Mouse (Mus musculus) gastrocnemius, postnatal 4 days (tissue): ENCODE measurements around the gene Nop2. TPM values are rescaled to one million over a fixed set of nuclear protein-coding genes. Genes with fewer than 3 reads are reported as not detected.
A peak's percentile ranks its signal among the peaks of the same experiment; 100 is the strongest.

Source experiments
- DNase-seq, 2 experiments: peaks; one replicate each; pipeline ENCODE4 v3.0.0; 2021 to 2022; ENCODE audit warnings: low spot score in 2 of 2, mixed read lengths in 2 of 2
- microRNA-seq: library from miRNA; unstranded; fragments of <30 nt; microRNA quantifications from one replicate; pipeline ENCODE4 v1.2.0, GENCODE M21; 2021
- total RNA-seq, 2 experiments: library from RNA; stranded (reverse); gene quantifications; 2 replicates each; pipeline ENCODE4 v1.2.3; 2021

Gene Nop2
- total RNA-seq, 2 experiments from 2014 or later, result 26.7 to 28.5 TPM

GRCm38 (mm10) chr6:125166861-125167650, 35.3 kb downstream of the Nop2 start:
- DNase-seq, result peak in 1 of 2 experiments; percentile 62

GRCm38 (mm10) chr6:125168086-125168485, 36.4 kb downstream of the Nop2 start:
- DNase-seq, result no peak

GRCm38 (mm10) chr6:125170194-125170593, 38.5 kb downstream of the Nop2 start:
- no peak for DNase-seq

GRCm38 (mm10) chr6:125172474-125172873, 40.8 kb downstream of the Nop2 start:
- DNase-seq, result no peak

- no peak for DNase-seq
These were observed 41.5 kb downstream of the Nop2 start for GRCm38 (mm10) chr6:125173256-125173655.

- no peak for DNase-seq
These were observed 43.8 kb downstream of the Nop2 start for GRCm38 (mm10) chr6:125175469-125175868.

- DNase-seq, result no peak
These were observed 47.9 kb downstream of the Nop2 start for GRCm38 (mm10) chr6:125179601-125180000.

- DNase-seq, result no peak
These were observed 50.4 kb downstream of the Nop2 start for GRCm38 (mm10) chr6:125182133-125182532.

GRCm38 (mm10) chr6:125186203-125186602, 54.5 kb downstream of the Nop2 start:
- DNase-seq, result no peak

GRCm38 (mm10) chr6:125190816-125191215, 59.1 kb downstream of the Nop2 start:
- DNase-seq, result no peak

- peak; percentile 97 to 98 for DNase-seq
These were observed 59.8 kb downstream of the Nop2 start, which contains the start of the genes Ncapd2 and Mrpl51 for GRCm38 (mm10) chr6:125191332-125192015. Ncapd2 (minus strand) TSS chr6:125191701. Mrpl51 (plus strand) TSS chr6:125191801.

GRCm38 (mm10) chr6:125192016-125192714, 60.5 kb downstream of the Nop2 start:
- DNase-seq, result peak; percentile 75 to 92

- DNase-seq, result no peak
These were observed 61.1 kb downstream of the Nop2 start for GRCm38 (mm10) chr6:125192841-125193240.

- no peak for DNase-seq
These were observed 61.7 kb downstream of the Nop2 start for GRCm38 (mm10) chr6:125193390-125193789.

Small RNAs within 50 kb of the gene (microRNA-seq; reads per million reads assigned to microRNA genes)
- gene Mir7045, result not detected

Other genes starting within 250 kb of the Nop2 start
- 1 to 10 TPM; 1.4 to 1.7 TPM for gene Cd4, start 243.7 kb upstream of the Nop2 start, total RNA-seq
- gene Lag3, start 220.2 kb upstream of the Nop2 start, total RNA-seq, result 1 to 10 TPM; 1.1 to 1.2 TPM
- 100 to 1,000 TPM; 395 to 409 TPM for gene Ptms, start 211.8 kb upstream of the Nop2 start, total RNA-seq
- gene Mlf2, start 200.5 kb upstream of the Nop2 start, total RNA-seq, result 100 to 1,000 TPM; 236 to 238 TPM
- gene Cops7a, start 166.4 kb upstream of the Nop2 start, total RNA-seq, result 10 to 100 TPM; 86.3 to 86.8 TPM
- under 1 TPM; 0.56 to 0.67 TPM for gene Pianp, start 135.2 kb upstream of the Nop2 start, total RNA-seq
- gene Zfp384, start 122.8 kb upstream of the Nop2 start, total RNA-seq, result 10 to 100 TPM; 28.1 to 32.8 TPM
- gene Ing4, start 92.1 kb upstream of the Nop2 start, total RNA-seq, result 10 to 100 TPM; 54.1 to 54.2 TPM
- 1 to 10 TPM; 3.9 to 4.6 TPM for gene Acrbp, start 82.2 kb upstream of the Nop2 start, total RNA-seq
- under 1 TPM; 0.20 to 0.31 TPM for gene Lpar5, start 64.0 kb upstream of the Nop2 start, total RNA-seq
- gene Chd4, start 35.9 kb upstream of the Nop2 start, total RNA-seq, result 100 to 1,000 TPM; 160 to 164 TPM
- 100 to 1,000 TPM in 1 of 2 experiments, 10 to 100 TPM in 1; 90.6 to 108 TPM for gene Iffo1, start 13.3 kb downstream of the Nop2 start, total RNA-seq
- 1,000 to 10,000 TPM; 5,945 to 6,079 TPM for gene Gapdh, start 34.6 kb downstream of the Nop2 start, total RNA-seq
- 10 to 100 TPM; 66.1 to 68.8 TPM for gene Ncapd2, start 59.8 kb downstream of the Nop2 start, total RNA-seq
- gene Mrpl51, start 59.9 kb downstream of the Nop2 start, total RNA-seq, result 100 to 1,000 TPM; 206 to 218 TPM
- 1 to 10 TPM; 7.0 to 7.3 TPM for gene Vamp1, start 83.6 kb downstream of the Nop2 start, total RNA-seq
- 1 to 10 TPM; 2.4 to 3.4 TPM for gene Tapbpl, start 100.0 kb downstream of the Nop2 start, total RNA-seq
- under 1 TPM; 0.44 to 0.71 TPM for gene Cd27, start 105.1 kb downstream of the Nop2 start, total RNA-seq
- not detected for gene Tuba3a, start 154.1 kb downstream of the Nop2 start, total RNA-seq
- gene Ltbr, start 182.0 kb downstream of the Nop2 start, total RNA-seq, result 10 to 100 TPM; 43.8 to 48.0 TPM
- under 1 TPM; 0.39 to 0.86 TPM for gene Scnn1a, start 188.8 kb downstream of the Nop2 start, total RNA-seq
- 10 to 100 TPM; 59.8 to 60.1 TPM for gene Tnfrsf1a, start 217.5 kb downstream of the Nop2 start, total RNA-seq
- under 1 TPM; 0.07 to 0.08 TPM for gene Plekhg6, start 248.9 kb downstream of the Nop2 start, total RNA-seq